In the genomic region with DNA sequence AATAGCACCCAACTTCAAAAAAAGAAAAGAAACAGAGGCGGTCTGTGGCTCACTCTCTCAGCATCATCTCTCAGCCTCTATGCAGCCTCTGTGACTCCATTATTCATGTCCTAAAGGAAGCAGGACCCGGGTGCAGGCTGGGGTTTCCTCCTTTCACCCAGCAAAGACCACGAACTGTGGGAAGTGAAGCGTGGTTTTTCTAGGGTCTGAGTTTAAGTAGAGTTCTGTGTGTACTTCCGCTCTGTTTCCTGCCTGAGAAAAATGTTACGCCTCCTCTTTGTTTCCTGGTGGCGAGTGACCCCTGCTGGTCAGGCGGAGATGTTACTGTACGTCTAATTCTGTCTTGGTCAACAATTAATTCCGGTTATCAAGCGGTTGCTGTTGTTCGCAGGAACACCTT, we compare ENCODE assay signal across 8 mouse cellular contexts.
DNase-seq lines count a peak whose midpoint lies in the region; ATAC-seq lines count a peak whose summit lies in the region.

No protein-coding gene starts in this region.

- peak; percentile 65 to 87 for DNase-seq in adrenal gland, adult (ENCODE audit: inconsistent age in 2 of 2, low spot score in 1 of 2)
- DNase-seq in embryo, embryonic 10 days (ENCODE audit: low spot score), result peak; percentile 84
- peak; percentile 56 to 63 for DNase-seq in gastrocnemius, postnatal 36 days
- peak; percentile 72 to 74 for DNase-seq in left cerebral cortex, postnatal 25 days (ENCODE audit: low spot score in 2 of 2)
- DNase-seq in midbrain, embryonic 10.5 days (ENCODE audit: low spot score), result peak; percentile 80
- DNase-seq in right cerebral cortex, postnatal 4 days, result peak; percentile 91

- no peaks in the 10 kb centered on the region for H3K9me3 ChIP-seq in intestine, embryonic 15.5 days
- H3K9me3 ChIP-seq in midbrain, embryonic 10.5 days (replicated peaks), result no peaks in the 10 kb centered on the region

- H3K4me1 ChIP-seq in intestine, embryonic 15.5 days (replicated peaks), result no peaks in the 10 kb centered on the region
- peaks cover 13% of the 10 kb centered on the region for H3K4me1 ChIP-seq in midbrain, embryonic 10.5 days

- intact Hi-C loops in gastrocnemius, postnatal 36 days (cut with DNase I), result no loop called here
- intact Hi-C loops in left cerebral cortex, postnatal 25 days (cut with DNase I), result loop anchor here (10.0 kb wide), 1 partner anchor 565 kb away; no protein-coding TSS in a partner anchor

- H3K4me2 ChIP-seq in intestine, embryonic 15.5 days (replicated peaks), result peak overlapping the region; percentile 54

- H3K27me3 ChIP-seq in intestine, embryonic 15.5 days (replicated peaks), result no peaks in the 10 kb centered on the region
- no peaks in the 10 kb centered on the region for H3K27me3 ChIP-seq in midbrain, embryonic 10.5 days (ENCODE audit: low read depth, poor library complexity, severe bottlenecking)

- H3K4me3 ChIP-seq in intestine, embryonic 15.5 days (replicated peaks), result no peak overlapping the region; the same call in 1 of the 2 replicates
- H3K4me3 ChIP-seq in midbrain, embryonic 10.5 days, result peak overlapping the region; percentile 35; the same call in 1 of the 2 replicates

- no peak overlapping the region for H3K27ac ChIP-seq in intestine, embryonic 15.5 days
- H3K27ac ChIP-seq in midbrain, embryonic 10.5 days (replicated peaks), result peak overlapping the region; percentile 76

- no peaks in the 10 kb centered on the region for H3K36me3 ChIP-seq in intestine, embryonic 15.5 days
- no peaks in the 10 kb centered on the region for H3K36me3 ChIP-seq in midbrain, embryonic 10.5 days

- WGBS in intestine, embryonic 15.5 days, result 20% methylated on average over 12 of the region's 12 CpGs
- 24% methylated on average over 12 of the region's 12 CpGs for WGBS in midbrain, embryonic 10.5 days

- ATAC-seq in intestine, embryonic 15.5 days, result peak; percentile 55; the same call in 1 of the 2 replicates
- no peak for ATAC-seq in erythroblast, adult 5-6 weeks (replicated peaks; ENCODE audit: low FRiP score, poor library complexity, severe bottlenecking)

- no peak overlapping the region for H3K9ac ChIP-seq in intestine, embryonic 15.5 days
